Mouse (Mus musculus): ENCODE measurements around the gene Pabpc4.
A peak's percentile ranks its signal among the peaks of the same experiment; 100 is the strongest.

Pabpc4 gene

GRCm38 (mm10) chr4:123342091-123342641 lies 80.0 kb downstream of the Pabpc4 start:
- no peak for DNase-seq (ENCODE audit: low spot score in 2 of 2)

GRCm38 (mm10) chr4:123342642-123343470 lies 80.7 kb downstream of the Pabpc4 start, which contains the start of gene Bmp8a:
Bmp8a (minus strand) TSS chr4:123343252.
- peak; percentile 59 to 83 for DNase-seq (ENCODE audit: low spot score in 2 of 2)

GRCm38 (mm10) chr4:123343471-123343789 lies 81.3 kb downstream of the Pabpc4 start:
- DNase-seq (ENCODE audit: low spot score in 2 of 2), result no peak

Measured in spleen, postnatal 4 days (tissue).